Mouse (Mus musculus): ENCODE measurements at regions not wholly inside any gene's neighbourhood (a gene's known extent, or its start where the extent isn't known, plus 50 kb on each side); places are given as distances from the start of the nearest gene placed in this dataset.

DNA sequence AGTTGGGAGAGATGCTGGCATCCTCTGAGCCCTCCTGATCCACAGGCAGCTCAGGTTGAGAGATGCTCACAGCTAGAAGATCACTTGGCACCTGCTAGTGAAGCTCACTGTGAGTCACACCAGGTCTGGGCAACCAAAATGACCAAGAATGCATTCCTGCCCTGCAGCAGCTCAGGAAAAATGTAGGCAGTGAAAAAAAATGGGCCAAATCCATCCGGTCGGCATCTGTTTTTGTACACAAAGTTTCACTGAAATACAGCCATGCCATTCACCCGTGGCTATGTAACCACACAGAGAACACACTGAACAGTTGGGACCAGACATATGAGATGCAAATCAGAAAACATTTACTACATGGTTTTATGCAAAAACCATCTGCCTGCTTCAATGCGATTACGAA lies 135.1 kb downstream of the Tomm20 start:
- Histone ChIP-seq H3K4me2 (replicated peaks) (no peak overlapping the region), H3K4me1 (peaks cover 4% of the 10 kb centered on the region; the same call in 1 of the 2 replicates), H3K27me3 (replicated peaks) (no peaks in the 10 kb centered on the region), H3K27ac (no peak overlapping the region), H3K9ac (no peak overlapping the region), H3K4me3 (no peak overlapping the region), H3K9me3 (peaks cover 8% of the 10 kb centered on the region), H3K36me3 (no peaks in the 10 kb centered on the region)
- no peak for ATAC-seq (ENCODE audit: low FRiP score, low read depth)
- 86% methylated on average over 5 of the region's 5 CpGs for WGBS

GRCm38 (mm10) chr8:126809321-126809720 lies 136.3 kb downstream of the Tomm20 start:
- no peak overlapping the region for H3K4me2 ChIP-seq (replicated peaks)
- no peak overlapping the region for H3K9ac ChIP-seq
- H3K9me3 ChIP-seq = peaks cover 8% of the 10 kb centered on the region
- peaks cover 10% of the 10 kb centered on the region; the same call in 1 of the 2 replicates for H3K4me1 ChIP-seq
- H3K36me3 ChIP-seq = no peaks in the 10 kb centered on the region
- 86% methylated on average over 1 of the region's 1 CpGs for WGBS
- no peak for ATAC-seq (ENCODE audit: low FRiP score, low read depth)
- H3K27me3 ChIP-seq (replicated peaks) = no peaks in the 10 kb centered on the region
- H3K27ac ChIP-seq = no peak overlapping the region
- no peak overlapping the region for H3K4me3 ChIP-seq

DNA sequence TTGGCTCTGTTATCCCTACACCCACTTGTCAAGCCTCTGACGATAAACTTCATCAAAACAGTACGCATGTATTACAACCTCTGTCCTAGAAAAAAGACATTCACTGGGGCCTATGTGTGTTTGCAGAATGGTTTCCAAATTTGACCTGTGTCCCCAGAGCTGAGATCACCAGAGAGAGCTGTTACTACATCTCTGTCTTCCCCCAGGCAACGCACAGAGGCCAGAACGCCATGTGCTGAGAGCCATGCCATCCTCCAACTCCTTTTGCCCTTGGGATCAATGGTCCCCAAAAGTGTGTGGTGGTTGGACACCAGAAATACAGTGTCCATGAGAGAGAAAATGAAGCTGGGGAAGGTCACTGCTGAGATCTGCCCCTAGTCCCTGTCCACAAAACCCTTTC lies 137.1 kb downstream of the Tomm20 start:
- Histone ChIP-seq H3K4me2 (replicated peaks) (no peak overlapping the region), H3K27me3 (replicated peaks) (no peaks in the 10 kb centered on the region), H3K4me3 (no peak overlapping the region), H3K27ac (no peak overlapping the region), H3K4me1 (peaks cover 10% of the 10 kb centered on the region; the same call in 1 of the 2 replicates), H3K9me3 (peaks cover 8% of the 10 kb centered on the region), H3K9ac (no peak overlapping the region), H3K36me3 (no peaks in the 10 kb centered on the region)
- ATAC-seq (ENCODE audit: low FRiP score, low read depth) = no peak
- WGBS = 92% methylated on average over 4 of the region's 4 CpGs

DNA sequence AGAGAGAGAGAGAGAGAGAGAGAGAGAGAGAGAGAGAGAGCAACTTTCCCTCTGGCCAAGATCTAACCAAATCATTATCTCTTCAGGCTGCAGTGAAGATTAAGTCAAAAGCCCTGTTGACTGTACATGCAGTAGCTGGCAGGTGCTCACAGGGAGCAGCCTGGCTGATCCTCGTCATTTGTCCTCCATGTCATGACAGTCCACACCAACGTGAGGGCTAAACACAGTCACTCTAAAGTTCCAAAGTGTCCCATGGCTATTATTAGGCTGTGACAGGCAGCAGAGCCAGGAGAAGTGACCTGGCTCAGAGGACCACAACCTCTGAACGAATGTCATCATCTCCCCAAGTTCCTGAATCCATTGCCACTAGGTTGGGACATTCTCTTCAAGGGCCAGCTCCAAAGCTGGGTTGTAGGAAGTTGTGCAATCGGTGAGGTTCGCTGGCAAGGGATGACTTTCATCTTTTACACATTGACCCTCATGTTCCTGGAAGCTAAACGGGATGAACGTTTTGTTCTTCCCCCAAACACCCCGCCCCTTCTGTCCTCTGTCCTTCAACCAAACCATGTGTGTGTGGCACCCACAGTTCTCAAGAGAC lies 138.4 kb downstream of the Tomm20 start:
- H3K27me3 ChIP-seq (replicated peaks) = no peaks in the 10 kb centered on the region
- H3K36me3 ChIP-seq = no peaks in the 10 kb centered on the region
- H3K9ac ChIP-seq = no peak overlapping the region
- no peak for ATAC-seq (ENCODE audit: low FRiP score, low read depth)
- WGBS = 80% methylated on average over 8 of the region's 8 CpGs
- no peak overlapping the region for H3K4me3 ChIP-seq
- H3K4me2 ChIP-seq (replicated peaks) = no peak overlapping the region
- no peaks in the 10 kb centered on the region for H3K9me3 ChIP-seq
- H3K4me1 ChIP-seq = peaks cover 10% of the 10 kb centered on the region; the same call in 1 of the 2 replicates
- no peak overlapping the region for H3K27ac ChIP-seq

- no peak overlapping the region for H3K4me2 ChIP-seq (replicated peaks)
- no peaks in the 10 kb centered on the region for H3K36me3 ChIP-seq
- peaks cover 10% of the 10 kb centered on the region; the same call in 1 of the 2 replicates for H3K4me1 ChIP-seq
- no peak overlapping the region for H3K9ac ChIP-seq
- H3K9me3 ChIP-seq = no peaks in the 10 kb centered on the region
- no peak for ATAC-seq (ENCODE audit: low FRiP score, low read depth)
- no peaks in the 10 kb centered on the region for H3K27me3 ChIP-seq (replicated peaks)
- 94% methylated on average over 2 of the region's 2 CpGs for WGBS
- H3K27ac ChIP-seq = no peak overlapping the region
- no peak overlapping the region for H3K4me3 ChIP-seq
These were observed 139.1 kb downstream of the Tomm20 start for GRCm38 (mm10) chr8:126806591-126806990.

DNA sequence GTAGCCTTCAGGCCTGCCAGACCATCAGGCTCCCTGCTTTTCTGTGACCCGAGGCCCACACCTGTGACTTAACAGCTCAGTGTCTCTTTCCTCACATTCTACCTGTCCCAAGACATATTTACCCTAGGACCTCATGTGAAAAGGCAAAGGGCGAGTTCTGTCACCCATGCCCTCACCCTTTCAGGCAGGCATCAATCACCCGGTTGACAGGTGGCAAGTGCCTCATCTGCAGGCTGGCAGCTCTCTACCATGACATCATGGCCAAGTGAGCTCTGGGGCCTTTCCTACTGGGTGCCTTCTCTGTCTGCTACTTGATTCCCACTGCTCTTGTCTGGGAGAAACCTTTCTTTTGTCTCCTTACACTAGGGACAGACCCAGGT lies 139.5 kb downstream of the Tomm20 start:
- no peaks in the 10 kb centered on the region for H3K9me3 ChIP-seq
- peaks cover 10% of the 10 kb centered on the region; the same call in 1 of the 2 replicates for H3K4me1 ChIP-seq
- H3K27ac ChIP-seq = no peak overlapping the region
- no peak overlapping the region for H3K4me3 ChIP-seq
- no peak overlapping the region for H3K9ac ChIP-seq
- H3K36me3 ChIP-seq = no peaks in the 10 kb centered on the region
- WGBS = 70% methylated on average over 3 of the region's 3 CpGs
- ATAC-seq (ENCODE audit: low FRiP score, low read depth) = no peak
- H3K4me2 ChIP-seq (replicated peaks) = no peak overlapping the region
- no peaks in the 10 kb centered on the region for H3K27me3 ChIP-seq (replicated peaks)

GRCm38 (mm10) chr8:126805365-126806180 lies 140.1 kb downstream of the Tomm20 start:
- Histone ChIP-seq H3K36me3 (no peaks in the 10 kb centered on the region), H3K9ac (no peak overlapping the region), H3K9me3 (no peaks in the 10 kb centered on the region), H3K4me1 (peaks cover 10% of the 10 kb centered on the region; the same call in 1 of the 2 replicates), H3K27ac (no peak overlapping the region), H3K27me3 (replicated peaks) (no peaks in the 10 kb centered on the region), H3K4me3 (no peak overlapping the region), H3K4me2 (replicated peaks) (no peak overlapping the region)
- no peak for ATAC-seq (ENCODE audit: low FRiP score, low read depth)
- WGBS = 52% methylated on average over 13 of the region's 13 CpGs

DNA sequence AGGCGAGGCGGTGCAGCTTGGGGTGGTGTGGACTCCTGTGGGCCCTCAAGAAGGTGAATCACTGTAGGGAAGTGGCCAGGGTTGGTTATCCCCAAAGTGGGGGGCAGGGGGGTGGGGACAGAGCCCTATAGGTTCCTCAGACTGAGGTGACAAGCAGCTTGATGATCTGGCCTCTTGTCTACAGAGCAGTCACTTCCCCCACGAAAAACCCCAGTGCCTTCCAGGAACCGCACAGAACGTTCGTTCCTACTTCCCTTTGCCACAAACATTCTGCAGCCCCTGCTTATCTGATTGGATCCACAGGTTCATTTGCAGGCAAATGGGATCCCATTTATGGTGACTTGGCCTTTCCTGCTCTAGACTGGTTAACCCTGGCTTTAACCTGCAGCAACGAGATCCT lies 141.5 kb downstream of the Tomm20 start:
- no peak overlapping the region for H3K4me2 ChIP-seq (replicated peaks)
- H3K4me1 ChIP-seq = peaks cover 10% of the 10 kb centered on the region; the same call in 1 of the 2 replicates
- no peaks in the 10 kb centered on the region for H3K36me3 ChIP-seq
- no peaks in the 10 kb centered on the region for H3K9me3 ChIP-seq
- no peak overlapping the region for H3K27ac ChIP-seq
- WGBS = 85% methylated on average over 7 of the region's 7 CpGs
- ATAC-seq (ENCODE audit: low FRiP score, low read depth) = no peak
- H3K4me3 ChIP-seq = no peak overlapping the region
- no peak overlapping the region for H3K9ac ChIP-seq
- H3K27me3 ChIP-seq (replicated peaks) = no peaks in the 10 kb centered on the region

DNA sequence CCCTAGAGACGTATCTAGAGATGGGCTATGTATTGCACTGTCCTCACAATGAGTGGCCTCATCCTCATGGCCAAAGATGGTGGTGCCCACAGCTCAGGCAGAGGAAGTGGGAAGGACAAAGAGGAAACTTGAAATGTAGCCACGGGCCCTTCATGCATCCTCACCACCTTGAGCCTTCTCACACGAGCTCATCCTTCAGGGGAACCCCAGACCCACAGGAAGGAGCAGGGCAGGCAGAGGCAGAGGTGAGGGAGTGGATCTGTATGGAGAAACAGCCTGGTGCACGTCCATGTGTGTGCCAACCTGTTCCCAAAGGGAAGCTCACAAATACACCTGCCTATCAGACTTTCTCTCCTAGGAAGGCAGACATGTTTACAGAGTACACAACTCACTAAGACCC lies 143.0 kb downstream of the Tomm20 start:
- no peak overlapping the region for H3K4me3 ChIP-seq
- no peaks in the 10 kb centered on the region for H3K27me3 ChIP-seq (replicated peaks)
- no peak for ATAC-seq (ENCODE audit: low FRiP score, low read depth)
- H3K36me3 ChIP-seq = no peaks in the 10 kb centered on the region
- WGBS = 77% methylated on average over 4 of the region's 4 CpGs
- no peak overlapping the region for H3K4me2 ChIP-seq (replicated peaks)
- H3K9me3 ChIP-seq = no peaks in the 10 kb centered on the region
- no peak overlapping the region for H3K27ac ChIP-seq
- H3K4me1 ChIP-seq = peaks cover 10% of the 10 kb centered on the region; the same call in 1 of the 2 replicates
- no peak overlapping the region for H3K9ac ChIP-seq

GRCm38 (mm10) chr8:126800976-126801375 lies 144.7 kb downstream of the Tomm20 start:
- no peak overlapping the region for H3K4me3 ChIP-seq
- no peak for ATAC-seq (ENCODE audit: low FRiP score, low read depth)
- WGBS = 63% methylated on average over 6 of the region's 6 CpGs

DNA sequence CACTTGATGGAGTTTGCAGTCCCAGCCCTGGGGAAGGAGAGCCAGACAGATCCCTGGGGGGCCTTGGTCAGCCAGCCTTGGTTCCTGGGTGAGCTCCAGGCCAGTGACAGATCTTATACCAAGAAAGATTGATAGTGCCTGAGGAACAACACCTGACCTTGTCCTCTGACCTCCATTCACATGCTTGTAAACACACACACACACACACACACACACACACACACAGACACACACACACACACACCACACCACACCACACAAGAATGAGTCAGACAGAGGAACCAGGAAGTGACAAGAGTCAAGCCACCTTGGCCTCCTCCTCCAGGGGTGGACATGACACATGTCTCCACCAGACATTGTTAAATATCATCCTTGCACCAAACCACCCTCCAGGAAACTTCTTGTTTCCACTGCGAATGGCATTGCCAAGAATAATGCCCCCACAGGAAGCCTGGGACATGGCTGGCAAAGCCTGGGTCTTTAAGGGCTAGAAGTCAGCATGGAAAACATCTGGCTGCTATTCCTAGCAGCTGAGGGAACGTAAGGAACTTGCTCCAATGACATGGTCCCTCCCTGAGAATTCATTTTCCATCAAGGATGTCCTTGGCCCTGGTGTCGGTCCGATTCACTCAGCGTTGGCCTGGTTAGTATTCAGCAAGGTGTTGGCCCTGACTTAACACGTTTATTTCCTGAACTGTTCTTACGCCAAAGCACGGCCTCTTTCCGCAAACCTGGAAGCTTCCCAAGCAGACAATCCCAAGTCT lies 147.9 kb downstream of the Tomm20 start:
- Histone ChIP-seq H3K9ac (no peak overlapping the region), H3K27ac (no peak overlapping the region), H3K27me3 (replicated peaks) (no peaks in the 10 kb centered on the region), H3K4me3 (no peak overlapping the region), H3K9me3 (no peaks in the 10 kb centered on the region), H3K4me1 (no peaks in the 10 kb centered on the region), H3K4me2 (replicated peaks) (no peak overlapping the region), H3K36me3 (no peaks in the 10 kb centered on the region)
- ATAC-seq (ENCODE audit: low FRiP score, low read depth) = no peak
- WGBS = 91% methylated on average over 9 of the region's 9 CpGs

More at GRCm38 (mm10) chr8:126800976-126801375, 144.7 kb downstream of the Tomm20 start:
- Histone ChIP-seq H3K4me2 (replicated peaks) (no peak overlapping the region), H3K27me3 (replicated peaks) (no peaks in the 10 kb centered on the region), H3K36me3 (no peaks in the 10 kb centered on the region), H3K4me1 (peaks cover 10% of the 10 kb centered on the region; the same call in 1 of the 2 replicates), H3K27ac (no peak overlapping the region), H3K9me3 (no peaks in the 10 kb centered on the region), H3K9ac (no peak overlapping the region)

- Histone ChIP-seq H3K9ac (no peak overlapping the region), H3K9me3 (no peaks in the 10 kb centered on the region), H3K4me2 (replicated peaks) (no peak overlapping the region), H3K27me3 (replicated peaks) (no peaks in the 10 kb centered on the region), H3K4me3 (no peak overlapping the region), H3K27ac (no peak overlapping the region), H3K36me3 (no peaks in the 10 kb centered on the region), H3K4me1 (peaks cover 5% of the 10 kb centered on the region)
- ATAC-seq (ENCODE audit: low FRiP score, low read depth) = no peak
- WGBS = 81% methylated on average over 3 of the region's 3 CpGs
These were observed 152.0 kb downstream of the Tomm20 start for GRCm38 (mm10) chr8:126793657-126794056.
